Mouse (Mus musculus) urinary bladder, postnatal 14 days (tissue): ENCODE measurements around the gene Fbxl20.

Experiments used
- DNase-seq: peaks from one replicate; pipeline ENCODE4 v3.0.0; 2021; ENCODE audit warnings: low spot score

The Fbxl20 gene

DNA sequence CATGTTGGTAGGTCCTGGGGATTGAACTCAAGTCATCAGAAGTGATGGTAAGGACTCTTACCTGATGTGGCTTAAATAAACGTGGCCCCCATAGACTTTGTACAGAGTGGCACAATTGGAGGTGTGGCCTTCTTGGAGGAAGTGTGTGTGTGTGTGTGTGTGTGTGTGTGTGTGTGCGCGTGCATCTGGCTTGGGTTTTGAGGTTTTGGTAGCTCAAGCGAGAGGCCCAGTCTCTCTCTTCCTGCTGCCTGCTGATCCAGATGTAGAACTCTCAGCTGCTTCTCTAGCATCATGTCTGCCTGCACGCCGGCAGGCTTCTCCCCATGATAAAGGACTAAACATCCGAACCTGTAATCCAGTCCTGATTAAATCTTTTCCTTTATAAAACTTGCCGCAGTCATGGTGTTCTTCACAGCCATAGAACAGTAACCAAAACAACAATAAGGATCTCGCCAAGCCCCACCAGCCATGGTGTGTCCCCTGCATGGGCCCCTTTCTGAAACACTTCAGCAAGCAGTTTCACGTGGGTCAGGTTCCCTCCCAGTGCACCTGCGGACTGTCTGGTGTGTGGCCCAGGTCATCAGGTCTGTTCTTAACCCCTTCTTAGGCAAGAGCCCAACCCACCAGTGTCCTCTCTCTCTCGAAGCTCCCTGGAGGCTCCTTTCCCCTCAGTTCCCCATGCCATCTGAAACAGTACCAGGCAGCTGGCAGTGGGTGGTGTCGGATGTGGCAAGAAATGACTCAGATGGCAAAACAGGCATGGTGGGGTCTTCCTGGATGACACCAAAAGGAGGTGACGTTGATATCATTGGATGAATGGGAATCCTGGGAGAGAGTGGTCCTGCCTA lies 100.3 kb downstream of the Fbxl20 start:
- no peak for DNase-seq

DNA sequence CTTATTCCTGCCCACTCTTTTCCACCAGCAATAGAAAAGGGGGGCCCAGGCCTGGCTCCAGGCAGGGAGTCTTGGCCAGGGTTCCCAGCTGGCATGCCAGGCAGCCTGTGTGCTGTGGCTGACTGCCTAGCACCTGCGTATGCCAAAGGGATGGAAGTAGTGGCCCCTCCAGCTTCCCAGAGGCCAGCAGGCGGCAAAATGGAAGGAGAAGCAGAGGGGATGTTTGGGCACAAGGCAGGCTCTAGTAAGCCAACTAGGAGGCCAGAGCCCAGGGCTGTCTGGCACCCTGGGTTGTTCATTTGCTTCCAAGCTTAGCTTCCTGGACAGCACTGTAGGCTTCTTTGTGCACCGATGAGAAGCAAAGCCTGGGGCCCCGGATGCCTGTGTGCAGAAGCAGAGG lies 102.5 kb downstream of the Fbxl20 start:
- no peak for DNase-seq

DNA sequence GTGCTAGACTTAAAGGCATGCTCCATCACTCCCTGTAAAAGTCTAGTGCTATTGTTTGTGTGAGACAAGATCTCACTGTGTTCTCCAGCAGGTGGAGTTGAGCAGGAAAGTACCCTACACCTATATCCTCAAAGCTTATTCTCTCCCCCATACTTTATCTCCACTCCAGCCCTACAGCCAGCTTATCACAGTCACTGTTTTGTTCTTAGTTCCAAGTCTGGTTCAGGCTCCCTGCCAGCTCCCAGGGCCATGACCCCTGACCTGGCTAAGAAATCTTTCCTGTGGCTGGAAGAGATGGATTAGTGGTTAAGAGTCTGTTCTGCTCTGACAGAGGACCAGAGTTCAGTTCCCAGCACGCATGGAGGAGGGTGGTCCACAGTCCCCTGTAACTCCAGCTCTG lies 103.7 kb downstream of the Fbxl20 start:
- no peak for DNase-seq

DNA sequence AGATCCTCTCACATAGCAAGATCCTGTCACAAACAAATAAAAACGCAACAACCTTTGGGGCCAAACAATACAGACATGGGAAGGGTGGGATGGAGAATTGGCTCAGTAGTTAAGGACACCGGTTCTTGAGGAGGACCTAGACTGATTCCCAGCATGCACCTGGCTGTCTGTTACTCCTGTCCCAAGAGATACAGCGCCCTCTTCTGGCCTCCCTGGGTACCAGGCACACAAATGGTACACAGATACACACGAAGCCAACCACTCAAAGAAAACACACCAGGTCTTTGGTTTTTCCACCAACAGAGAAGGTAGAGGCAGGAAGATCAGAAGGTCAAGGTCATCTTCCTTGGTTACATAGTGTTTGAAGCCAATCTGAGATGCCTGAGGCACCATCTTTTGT lies 104.6 kb downstream of the Fbxl20 start:
- DNase-seq, result no peak

DNA sequence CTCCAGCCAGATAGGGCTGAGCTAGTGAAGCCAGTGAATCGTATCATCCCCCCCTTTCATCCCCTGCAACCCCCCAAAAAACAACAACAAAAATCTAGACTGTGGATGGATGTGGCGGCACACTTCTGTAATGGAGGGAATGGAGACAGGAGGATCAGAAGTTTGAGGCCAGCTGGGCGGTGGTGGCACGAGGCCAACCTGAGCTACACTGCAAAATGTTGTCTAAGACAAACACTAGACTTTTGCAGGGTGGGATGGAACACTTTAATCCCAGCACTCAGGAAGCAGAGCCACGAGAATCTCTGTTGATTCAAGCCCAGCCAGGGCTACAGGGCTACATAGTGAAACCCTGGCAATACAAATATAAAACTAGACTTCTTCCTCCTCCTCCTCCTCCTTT lies 106.1 kb downstream of the Fbxl20 start:
- DNase-seq, result no peak

DNA sequence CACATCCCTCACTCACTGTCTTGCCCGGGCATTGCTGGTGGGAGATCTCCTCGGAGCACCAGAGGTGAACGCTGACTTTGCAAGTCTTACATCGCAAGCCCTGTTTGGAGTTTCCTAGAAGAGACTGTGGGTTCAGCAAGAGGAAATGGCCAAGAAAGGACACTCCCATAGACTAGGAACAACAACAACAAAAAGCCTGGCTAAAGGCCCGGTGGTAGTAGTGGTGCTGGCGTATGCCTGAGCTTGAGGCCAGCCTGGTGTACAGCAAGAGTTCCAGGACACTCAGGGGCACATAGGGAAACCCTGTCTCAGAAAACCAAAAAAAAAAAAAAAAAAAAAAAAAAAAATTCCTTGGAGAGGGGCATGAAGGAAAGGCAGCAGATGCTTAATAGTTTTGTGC lies 107.5 kb downstream of the Fbxl20 start:
- no peak for DNase-seq

DNA sequence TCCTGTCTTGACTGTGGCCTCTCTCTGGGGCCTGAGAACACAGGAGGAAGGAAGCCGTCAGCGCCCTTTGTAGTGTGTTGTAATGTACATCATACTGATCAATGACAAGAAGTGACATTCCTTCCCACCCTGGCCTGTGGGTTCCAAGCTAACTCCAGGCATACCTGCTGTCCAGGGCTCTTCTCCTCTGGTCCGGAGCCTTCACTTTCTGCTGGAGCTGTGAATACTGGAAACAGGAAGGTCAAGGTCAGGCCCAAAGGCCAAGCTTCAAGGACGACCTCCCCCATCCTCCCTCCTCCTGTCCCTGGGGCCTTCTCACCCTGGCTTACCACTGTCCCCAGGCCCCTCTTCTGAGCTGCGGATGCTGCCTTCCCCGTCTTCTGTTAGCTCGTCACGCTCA lies 109.2 kb downstream of the Fbxl20 start:
- no peak for DNase-seq

DNA sequence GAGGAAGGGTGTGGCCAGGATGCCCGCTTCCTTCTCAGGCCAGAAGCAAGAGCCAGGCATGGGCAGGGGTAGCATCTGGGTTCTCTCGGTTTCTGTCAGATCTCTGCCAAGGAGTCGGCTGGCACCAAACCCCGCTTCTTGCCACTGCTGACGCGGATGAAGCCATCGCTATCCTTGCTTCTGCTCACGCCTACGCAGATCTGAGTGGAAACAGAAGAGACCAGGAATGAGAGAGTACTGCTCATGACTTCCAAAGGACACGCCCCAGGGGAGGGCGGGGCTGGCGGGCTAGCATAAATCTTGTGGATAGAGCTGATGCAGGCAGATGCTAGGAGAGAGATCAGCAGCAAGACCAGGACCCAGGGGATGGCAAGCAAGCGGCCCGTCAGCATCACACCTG lies 112.3 kb downstream of the Fbxl20 start:
- no peak for DNase-seq

DNA sequence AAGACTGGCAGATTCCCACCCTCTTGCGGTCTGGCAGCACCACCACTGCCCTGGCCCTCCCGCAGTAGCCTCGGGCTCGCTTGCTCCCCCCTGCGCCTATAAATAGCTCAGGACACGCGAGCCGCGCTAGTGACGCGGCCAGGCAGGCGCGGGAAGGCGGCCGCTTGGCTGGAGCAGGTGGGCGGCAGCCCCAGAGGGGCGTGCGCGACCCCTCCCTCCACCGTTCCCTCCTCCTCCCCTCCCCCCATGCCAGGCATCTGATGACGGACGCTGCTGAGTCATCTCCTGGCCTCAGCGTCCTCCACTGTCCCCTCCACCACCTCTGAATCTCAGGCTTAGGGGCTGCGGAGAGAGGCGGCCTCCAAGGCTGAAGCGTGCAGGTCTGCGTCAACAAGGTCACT lies 114.2 kb downstream of the Fbxl20 start:
- peak; percentile 47 for DNase-seq

DNA sequence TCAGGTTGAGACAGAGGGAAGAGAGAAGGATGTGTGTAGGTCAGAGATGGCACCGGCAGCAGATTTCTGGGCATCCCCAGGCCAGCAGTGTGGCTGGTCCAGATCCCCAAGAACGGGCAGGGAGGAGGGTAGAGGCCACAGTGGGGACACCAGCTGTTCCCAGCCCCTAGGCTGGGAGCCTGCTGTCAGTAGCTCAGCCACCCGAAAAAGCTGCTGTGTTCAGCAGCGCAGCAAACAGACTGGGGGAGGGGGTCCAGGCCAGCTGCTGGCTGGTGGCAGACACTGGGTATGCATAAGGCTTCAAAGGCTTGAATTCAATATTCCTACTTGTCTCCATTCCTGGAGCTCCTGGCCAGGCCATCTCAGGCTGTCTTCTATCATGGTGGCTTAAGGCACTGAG lies 115.4 kb downstream of the Fbxl20 start:
- DNase-seq, result no peak

DNA sequence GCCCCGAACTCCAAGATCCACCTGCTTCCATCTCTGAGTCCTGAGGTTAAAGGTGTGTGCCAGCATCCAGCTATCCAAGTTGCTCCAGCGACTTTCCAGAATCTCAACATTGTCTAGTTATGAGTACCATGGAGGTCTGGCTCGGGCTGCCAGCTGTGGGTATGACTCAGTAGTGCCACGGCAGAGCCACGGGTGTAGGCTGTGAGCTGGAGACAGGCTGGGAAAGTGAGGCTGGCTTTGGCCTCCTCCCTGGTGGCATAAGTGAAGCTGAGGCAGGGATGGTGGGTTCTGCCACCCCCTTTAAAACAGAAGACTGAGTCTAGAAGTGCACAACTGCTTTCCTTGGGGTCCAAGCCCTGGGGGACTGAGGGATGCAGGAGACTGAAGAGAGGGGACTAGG lies 116.1 kb downstream of the Fbxl20 start:
- DNase-seq, result no peak
